Mouse (Mus musculus) testis, adult 2 months (tissue): ENCODE measurements around the gene Tuba4a.

Experiments used
- CTCF ChIP-seq: fragments of 200-500 bp; IDR thresholded peaks from 2 replicates; pipeline ENCODE4 v1.5.1; 2012; ENCODE audit warnings: low read depth, mild to moderate bottlenecking, inconsistent platforms, low read length, moderate library complexity; ENCODE audit not compliant: control insufficient read depth, insufficient read depth, insufficient replicate concordance
- POLR2A ChIP-seq: fragments of 200-500 bp; IDR thresholded peaks from 2 replicates; pipeline ENCODE4 v1.6.1; 2012; ENCODE audit warnings: low read depth, mild to moderate bottlenecking, inconsistent platforms, low read length, moderate library complexity; ENCODE audit not compliant: control insufficient read depth

DNA sequence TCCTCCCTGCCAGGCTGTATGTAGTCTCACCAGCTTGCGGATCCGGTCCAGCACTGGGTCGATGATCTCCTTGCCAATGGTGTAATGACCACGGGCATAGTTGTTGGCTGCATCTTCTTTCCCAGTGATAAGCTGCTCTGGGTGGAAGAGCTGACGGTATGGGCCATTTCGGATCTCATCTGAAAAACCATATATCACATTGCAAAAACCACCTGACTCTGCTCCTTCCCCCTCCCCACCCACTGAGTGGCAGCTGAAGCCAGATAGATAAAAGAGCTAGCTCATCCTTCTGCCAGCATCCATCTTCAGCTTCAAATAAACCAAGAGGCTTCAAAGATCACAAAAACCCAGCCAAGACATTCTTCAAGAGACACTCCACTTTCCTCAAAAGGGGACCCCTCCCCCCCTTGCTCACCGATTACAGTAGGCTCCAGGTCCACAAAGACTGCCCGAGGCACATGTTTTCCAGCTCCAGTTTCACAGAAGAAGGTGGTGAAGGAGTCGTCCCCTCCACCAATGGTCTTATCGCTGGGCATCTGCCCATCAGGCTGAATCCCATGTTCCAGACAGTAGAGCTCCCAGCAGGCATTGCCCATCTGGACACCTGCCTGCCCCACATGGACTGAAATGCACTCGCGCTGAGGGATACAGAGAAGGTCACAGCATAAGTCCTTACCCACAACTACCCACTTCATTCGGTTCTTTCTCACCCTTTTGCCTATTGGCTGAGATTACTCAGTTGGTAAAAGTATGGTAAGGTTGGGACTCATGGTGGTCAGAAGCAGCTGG lies 2.7 kb downstream of the Tuba4a start:
- TF ChIP-seq POLR2A, result no peak
- TF ChIP-seq CTCF, result no peak
